Mouse (Mus musculus) layer of hippocampus, postnatal 14 days (tissue): ENCODE data around the gene Nsd1. TPM values are rescaled to one million over a fixed set of nuclear protein-coding genes. Genes with fewer than 3 reads are reported as not detected.

ENCODE experiments used
- total RNA-seq, 2 experiments: library from RNA; stranded (reverse); gene quantifications; 2 replicates each; pipeline ENCODE4 v1.2.3; 2021

Nsd1 gene
- total RNA-seq, 2 experiments from 2014 or later, result 143 to 145 TPM

Other genes with a start within 250 kb of the Nsd1 start
- gene Hk3, start 188.4 kb upstream of the Nsd1 start, total RNA-seq, result 1 to 10 TPM; 1.4 TPM
- 10 to 100 TPM; 18.8 to 19.7 TPM for gene Uimc1, start 109.5 kb upstream of the Nsd1 start, total RNA-seq
- 10 to 100 TPM; 48.8 to 51.2 TPM for gene Zfp346, start 104.5 kb upstream of the Nsd1 start, total RNA-seq
- not detected for gene Gm17617, start 76.2 kb upstream of the Nsd1 start, total RNA-seq
- under 1 TPM; 0.18 to 0.45 TPM for gene Fgfr4, start 57.1 kb upstream of the Nsd1 start, total RNA-seq
- gene Prelid1, start 110.7 kb downstream of the Nsd1 start, total RNA-seq, result 100 to 1,000 TPM; 153 to 157 TPM
- gene Rab24, start 112.2 kb downstream of the Nsd1 start, total RNA-seq, result 10 to 100 TPM; 74.3 to 77.8 TPM
- 1 to 10 TPM; 1.5 to 3.4 TPM for gene Mxd3, start 120.0 kb downstream of the Nsd1 start, total RNA-seq
- gene Lman2, start 153.0 kb downstream of the Nsd1 start, total RNA-seq, result 10 to 100 TPM; 52.4 to 53.9 TPM
- gene Rgs14, start 159.9 kb downstream of the Nsd1 start, total RNA-seq, result 10 to 100 TPM; 58.6 to 63.4 TPM
- not detected for gene Slc34a1, start 188.4 kb downstream of the Nsd1 start, total RNA-seq
- not detected for gene Pfn3, start 205.4 kb downstream of the Nsd1 start, total RNA-seq
- gene F12, start 217.0 kb downstream of the Nsd1 start, total RNA-seq, result under 1 TPM; 0.32 to 0.69 TPM
- 10 to 100 TPM; 74.2 to 76.8 TPM for gene Grk6, start 235.3 kb downstream of the Nsd1 start, total RNA-seq